ENCODE assay signal across 25 mouse cellular contexts in the genomic region with DNA sequence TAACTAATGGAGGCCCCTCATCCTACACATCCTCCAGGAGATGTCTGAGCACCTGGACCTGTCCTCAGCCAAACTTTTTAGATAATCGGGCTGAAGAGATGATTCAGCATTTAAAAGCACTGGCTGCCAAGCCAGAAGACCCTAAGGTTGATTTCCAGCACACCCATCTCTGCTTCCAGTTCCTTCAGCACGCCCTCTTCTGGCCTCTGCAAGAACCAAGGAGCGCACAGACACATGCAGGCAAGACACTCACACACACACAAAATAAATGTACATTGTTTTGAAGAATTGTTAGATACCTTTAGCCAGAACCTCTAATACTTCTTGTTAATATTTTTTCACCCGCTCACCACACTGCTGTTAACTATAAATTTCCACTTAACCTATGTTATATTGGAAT. TPM values are rescaled to one million over a fixed set of nuclear protein-coding genes. Genes with fewer than 3 reads are reported as not detected.
A peak's percentile ranks its signal among the peaks of the same experiment; 100 is the strongest.
DNase-seq lines count a peak whose midpoint lies in the region; ATAC-seq and TF ChIP-seq lines count a peak whose summit lies in the region.
"Had no signal": no experiment of that assay in that cellular context is flagged by ENCODE, and none has a peak within 500 bp of the region (broad histone marks: within the 10 kb centered on the region; RNA-seq: fewer than 3 reads in every experiment).

No protein-coding gene starts in this region.

- no peak overlapping the region for H3K9ac ChIP-seq in kidney, postnatal 0 days (ENCODE audit: low read depth, low read length)
- no peak overlapping the region for H3K9ac ChIP-seq in ES-E14 (ENCODE audit: insufficient read depth, low read depth, low read length, poor library complexity, severe bottlenecking)
- H3K9ac ChIP-seq: embryonic facial prominence, embryonic 13.5 days; heart, embryonic 12.5 days; hindbrain, embryonic 15.5 days had no signal

- no peak overlapping the region for H3K27ac ChIP-seq in kidney, postnatal 0 days
- no peak overlapping the region for H3K27ac ChIP-seq in kidney, adult 2 months (ENCODE audit: insufficient read depth, low read depth, low read length)
- no peak overlapping the region for H3K27ac ChIP-seq in ES-E14 (ENCODE audit: insufficient read depth, low read depth, low read length, poor library complexity, severe bottlenecking)
- no peak overlapping the region for H3K27ac ChIP-seq in embryonic fibroblast, embryonic 13.5 days (ENCODE audit: insufficient read depth, low read length)
- H3K27ac ChIP-seq: embryonic facial prominence, embryonic 13.5 days; hindbrain, embryonic 10.5 days; hindbrain, embryonic 15.5 days had no signal

- 0 out of 2 replicates have a peak, but pooled peaks cover 7% of the 10 kb centered on the region for H3K4me1 ChIP-seq in kidney, postnatal 0 days (replicated peaks; ENCODE audit: insufficient read depth, low read length)
- peaks cover 4% of the 10 kb centered on the region; the same call in 1 of the 2 replicates for H3K4me1 ChIP-seq in kidney, adult 2 months (ENCODE audit: control insufficient read depth, insufficient read depth, low read length)
- peaks cover 20% of the 10 kb centered on the region for H3K4me1 ChIP-seq in E14TG2a.4 (replicated peaks; ENCODE audit: low read depth, low read length)
- peaks cover 0 to 5% of the 10 kb centered on the region in 2 experiments; a peak in 3 of 4 replicates for H3K4me1 ChIP-seq in ES-E14 (ENCODE audit: control insufficient read depth in 2 of 2, insufficient read depth in 2 of 2, low read length in 2 of 2, poor library complexity in 1 of 2)
- no peaks in the 10 kb centered on the region; the same call in 1 of the 2 replicates for H3K4me1 ChIP-seq in embryonic fibroblast, embryonic 13.5 days (ENCODE audit: control insufficient read depth, insufficient read depth, low read length)

- no peaks in the 10 kb centered on the region for H3K9me3 ChIP-seq in kidney, postnatal 0 days (replicated peaks; ENCODE audit: low read length)
- H3K9me3 ChIP-seq in E14TG2a.4 (ENCODE audit: low read length) (no peaks in the 10 kb centered on the region), ES-E14 (ENCODE audit: control insufficient read depth, insufficient read depth, low read depth, low read length) (no peaks in the 10 kb centered on the region)
- H3K9me3 ChIP-seq: embryonic facial prominence, embryonic 13.5 days; heart, embryonic 12.5 days; hindbrain, embryonic 10.5 days; hindbrain, embryonic 15.5 days had no signal

- H3K27me3 ChIP-seq in kidney, postnatal 0 days (ENCODE audit: insufficient read depth, low read length) = no peaks in the 10 kb centered on the region
- H3K27me3 ChIP-seq in kidney, adult 2 months (replicated peaks; ENCODE audit: control insufficient read depth, insufficient read depth, low read length) = no peaks in the 10 kb centered on the region
- peaks cover 71% of the 10 kb centered on the region for H3K27me3 ChIP-seq in E14TG2a.4 (ENCODE audit: insufficient read depth, low read length)

- DNase-seq in kidney, postnatal 0 days (ENCODE audit: low spot score) = no peak
- no peak for DNase-seq in kidney, adult 2 months
- no peak for DNase-seq in ES-E14 (ENCODE audit: low read depth, low spot score)
- no peak for DNase-seq in right cerebral cortex, postnatal 10 days (ENCODE audit: low spot score in 2 of 2)
- DNase-seq in gastrocnemius, postnatal 25 days = no peak
- DNase-seq: adrenal gland, adult 8-10 months; adrenal gland, postnatal 36 days; cerebellum, adult 11-12 months; cerebellum, adult 9-10 months; cerebellum, postnatal 36 days; gastrocnemius, postnatal 10 days had no signal

- 0 out of 2 replicates have a peak, but pooled peaks have one; percentile 3 for TF ChIP-seq CTCF in kidney, postnatal 0 days (IDR thresholded peaks at IDR 0.05; ENCODE audit: low read depth)
- TF ChIP-seq CTCF in kidney, adult 2 months (conservative IDR thresholded peaks at IDR 0.05; ENCODE audit: insufficient read depth, insufficient read length, low read depth, low read length) = no peak
- TF ChIP-seq CTCF in E14TG2a.4 (conservative IDR thresholded peaks at IDR 0.05; ENCODE audit: low read length) = peak; percentile 23
- TF ChIP-seq CTCF in embryonic fibroblast, embryonic 13.5 days (IDR thresholded peaks at IDR 0.05; ENCODE audit: borderline replicate concordance, insufficient read depth, low read length) = peak; percentile 4; the same call in 1 of the 2 replicates

- in situ Hi-C loops in ES-E14 (cut with MboI; ENCODE audit: low sequenced_read_pairs in 2 of 2, unreplicated experiment in 2 of 2) = no loop called here

- no peak overlapping the region for H3K4me3 ChIP-seq in kidney, postnatal 0 days (replicated peaks; ENCODE audit: low read depth, low read length)
- no peak overlapping the region for H3K4me3 ChIP-seq in kidney, adult 2 months (ENCODE audit: insufficient read depth, low read depth, low read length)
- H3K4me3 ChIP-seq in E14TG2a.4 (replicated peaks; ENCODE audit: low read length) = no peak overlapping the region
- H3K4me3 ChIP-seq in ES-E14 (ENCODE audit: insufficient read depth in 1 of 2, low read depth in 1 of 2, low read length in 2 of 2, poor library complexity in 1 of 2, severe bottlenecking in 1 of 2) = no peak overlapping the region
- H3K4me3 ChIP-seq in embryonic fibroblast, embryonic 13.5 days (ENCODE audit: insufficient read depth, low read length) = no peak overlapping the region
- H3K4me3 ChIP-seq: embryonic facial prominence, embryonic 13.5 days; heart, embryonic 12.5 days; hindbrain, embryonic 10.5 days; hindbrain, embryonic 15.5 days had no signal

- no peak overlapping the region for H3K4me2 ChIP-seq in kidney, postnatal 0 days (ENCODE audit: low read length)
- H3K4me2 ChIP-seq: heart, embryonic 12.5 days had no signal

- H3K36me3 ChIP-seq in kidney, postnatal 0 days (ENCODE audit: insufficient read depth, low read length) = no peaks in the 10 kb centered on the region
- no peaks in the 10 kb centered on the region for H3K36me3 ChIP-seq in kidney, adult 2 months (ENCODE audit: control insufficient read depth, insufficient read depth, low read length)
- H3K36me3 ChIP-seq in E14TG2a.4 (ENCODE audit: insufficient read depth, low read length) = no peaks in the 10 kb centered on the region
- no peaks in the 10 kb centered on the region for H3K36me3 ChIP-seq in ES-E14 (ENCODE audit: control insufficient read depth, insufficient read depth, low read length, poor library complexity, severe bottlenecking)
- H3K36me3 ChIP-seq: embryonic facial prominence, embryonic 13.5 days; heart, embryonic 12.5 days; hindbrain, embryonic 10.5 days; hindbrain, embryonic 15.5 days had no signal

- 80% methylated on average over 4 of the region's 4 CpGs for WGBS in kidney, postnatal 0 days
- WGBS in kidney, adult 2 months = 85% methylated on average over 4 of the region's 4 CpGs

- no peak for ATAC-seq in kidney, postnatal 0 days (replicated peaks; ENCODE audit: low FRiP score, low read depth)
- ATAC-seq: forebrain, embryonic 14.5 days; intestine, embryonic 16.5 days; Patski had no signal

- TF ChIP-seq POLR2A in kidney, adult 2 months (IDR thresholded peaks at IDR 0.05; ENCODE audit: low read depth, low read length) = no peak
- TF ChIP-seq POLR2A in embryonic fibroblast, embryonic 13.5 days (IDR thresholded peaks at IDR 0.05; ENCODE audit: low read depth, low read length) = no peak

TF ChIP-seq in ES-E14, 5 proteins besides CTCF, POLR2A, EP300 and RAD21:
- TF ChIP-seq MAFK (IDR thresholded peaks at IDR 0.05; ENCODE audit: insufficient read depth, low read depth, low read length) (peak; percentile 48; the same call in 1 of the 2 replicates), ZC3H11A (IDR thresholded peaks at IDR 0.05; ENCODE audit: borderline replicate concordance, low read depth, low read length) (no peak), ZNF384 (IDR thresholded peaks at IDR 0.05; ENCODE audit: low read depth, low read length) (no peak), CHD2 (IDR thresholded peaks at IDR 0.05; ENCODE audit: low read depth, low read length) (no peak)

RNA-seq across cellular contexts. Expression of a gene that starts 18.8 kb away (rescaled TPM):
- 59.6 and 59.7 TPM in 2 replicates for polyA plus RNA-seq in kidney, postnatal 0 days (2015; fragmentation: Nextera tagmentation; extraction: Ambion mirVana)
- polyA plus RNA-seq in kidney, adult 2 months (2012; rRNA removed) = 4.4 and 6.1 TPM in 2 replicates
- 36.2 and 47.0 TPM in 2 replicates for total RNA-seq in ES-E14 (2012; rRNA removed)
- polyA plus RNA-seq in embryonic fibroblast, embryonic 13.5 days (2011; ENCODE audit: insufficient read length, low read depth, missing spikeins) = 111 and 145 TPM in 2 replicates
- 10 to 100 TPM; 42.1 to 42.2 TPM for total RNA-seq in gastrocnemius, postnatal 25 days (2021)

RNA-seq across cellular contexts. Expression of a gene that starts 20.1 kb away (rescaled TPM):
- not detected in 2 replicates for polyA plus RNA-seq in kidney, postnatal 0 days (2015; fragmentation: Nextera tagmentation; extraction: Ambion mirVana)
- polyA plus RNA-seq in kidney, adult 2 months (2012; rRNA removed) = 0.03 TPM in 1 of 2 replicates, not detected in the other
- total RNA-seq in ES-E14 (2012; rRNA removed) = not detected in 2 replicates
- not detected in 2 replicates for polyA plus RNA-seq in embryonic fibroblast, embryonic 13.5 days (2011; ENCODE audit: insufficient read length, low read depth, missing spikeins)
- total RNA-seq in gastrocnemius, postnatal 25 days (2021) = not detected
- total RNA-seq: adrenal gland, postnatal 36 days; gastrocnemius, postnatal 10 days; granulocyte monocyte progenitor cell, adult 5-6 weeks; heart, adult 8-10 months; heart, postnatal 25 days had no signal
- polyA plus RNA-seq: C2C12; embryonic facial prominence, embryonic 13.5 days; heart, embryonic 12.5 days; heart, embryonic 16.5 days; hindbrain, embryonic 10.5 days; intestine, embryonic 16.5 days; Patski had no signal
